Mouse (Mus musculus) heart, postnatal 14 days (tissue): ENCODE results near the gene Ier2. TPM values are rescaled to one million over a fixed set of nuclear protein-coding genes. Genes with fewer than 3 reads are reported as not detected.

Experiments used
- DNase-seq, 2 experiments: peaks; one replicate each; pipeline ENCODE4 v3.0.0; 2021 to 2022
- intact Hi-C: fragments of 180-260 bp; cut with DNase I; formaldehyde crosslinking; loops from one replicate; pipeline ENCODE4 v1.15.1; 2025
- total RNA-seq, 2 experiments: library from RNA; stranded (reverse); gene quantifications; 2 replicates each; pipeline ENCODE4 v1.2.3; 2021

Gene Ier2
- total RNA-seq, 2 experiments from 2014 or later: 26.2 to 29.4 TPM

- DNase-seq: no peak
- intact Hi-C loops: no loop called here
Observed at GRCm38 (mm10) chr8:84668081-84668480, 5.4 kb upstream of the Ier2 start.

- no peak for DNase-seq
- intact Hi-C loops: no loop called here
Observed at GRCm38 (mm10) chr8:84665385-84665893, 2.8 kb upstream of the Ier2 start.

GRCm38 (mm10) chr8:84664566-84665384 is 2.1 kb upstream of the Ier2 start:
- intact Hi-C loops: loop anchor here (5.0 kb wide), 2 partner anchors 38 to 462 kb away; partner anchors contain the start of gene Lyl1
- DNase-seq: peak; percentile 76 to 80

GRCm38 (mm10) chr8:84663483-84664327 is 1.1 kb upstream of the Ier2 start:
- DNase-seq: peak; percentile 97 to 99
- intact Hi-C loops: loop anchor here (5.0 kb wide), 2 partner anchors 39 to 461 kb away; partner anchors contain the start of gene Lyl1

GRCm38 (mm10) chr8:84661961-84662571 is 586 bp downstream of the Ier2 start:
- intact Hi-C loops: loop anchor here (1.0 to 5.0 kb wide), 3 partner anchors 23 to 460 kb away; partner anchors contain the start of gene Lyl1
- peak; percentile 54 to 55 for DNase-seq

- intact Hi-C loops: loop anchor here (5.0 kb wide), 2 partner anchors 41 to 459 kb away; partner anchors contain the start of gene Lyl1
- DNase-seq: peak; percentile 91 to 92
Observed at GRCm38 (mm10) chr8:84661458-84661871, 1.2 kb downstream of the Ier2 start.

- peak; percentile 58 to 63 for DNase-seq
- intact Hi-C loops: loop anchor here (5.0 kb wide), 2 partner anchors 41 to 459 kb away; partner anchors contain the start of gene Lyl1
Observed at GRCm38 (mm10) chr8:84660819-84661457, 1.7 kb downstream of the Ier2 start.

- intact Hi-C loops: loop anchor here (5.0 kb wide), 2 partner anchors 42 to 458 kb away; partner anchors contain the start of gene Lyl1
Observed at GRCm38 (mm10) chr8:84659936-84660818, 2.5 kb downstream of the Ier2 start.

GRCm38 (mm10) chr8:84658951-84659350 is 3.7 kb downstream of the Ier2 start:
- intact Hi-C loops: no loop called here
- no peak for DNase-seq

More at GRCm38 (mm10) chr8:84659936-84660818, 2.5 kb downstream of the Ier2 start:
- peak; percentile 74 to 75 for DNase-seq

- no peak for DNase-seq
- intact Hi-C loops: no loop called here
Observed at GRCm38 (mm10) chr8:84657680-84658079, 5.0 kb downstream of the Ier2 start.

GRCm38 (mm10) chr8:84657203-84657602 is 5.4 kb downstream of the Ier2 start:
- no peak for DNase-seq
- intact Hi-C loops: no loop called here

- intact Hi-C loops: no loop called here
- peak; percentile 76 to 80 for DNase-seq
Observed at GRCm38 (mm10) chr8:84656641-84657126, 6.0 kb downstream of the Ier2 start.

- intact Hi-C loops: no loop called here
- DNase-seq: peak; percentile 30 to 53
Observed at GRCm38 (mm10) chr8:84656191-84656525, 6.5 kb downstream of the Ier2 start.

- peak; percentile 39 to 52 for DNase-seq
- intact Hi-C loops: no loop called here
Observed at GRCm38 (mm10) chr8:84655336-84656190, 7.1 kb downstream of the Ier2 start.

GRCm38 (mm10) chr8:84654597-84654996 is 8.1 kb downstream of the Ier2 start:
- DNase-seq: no peak
- intact Hi-C loops: no loop called here

- no peak for DNase-seq
- intact Hi-C loops: no loop called here
Observed at GRCm38 (mm10) chr8:84653092-84653631, 9.5 kb downstream of the Ier2 start.

GRCm38 (mm10) chr8:84650213-84650612 is 12.4 kb downstream of the Ier2 start:
- no peak for DNase-seq
- intact Hi-C loops: no loop called here
